Mouse (Mus musculus): ENCODE measurements around the gene Zfp462.

GRCm38 (mm10) chr4:54924306-54924705 lies 20.5 kb upstream of the Zfp462 start:
- no peak for TF ChIP-seq CTCF (IDR thresholded peaks at IDR 0.05; ENCODE audit: insufficient read depth, low read length)
- no peak for TF ChIP-seq POLR2A (IDR thresholded peaks at IDR 0.05; ENCODE audit: borderline replicate concordance, extremely low read depth, low read depth, low read length)

All from lung, adult 2 months (tissue).